Mouse (Mus musculus): ENCODE results near the gene Zfp995. TPM values are rescaled to one million over a fixed set of nuclear protein-coding genes. Genes with fewer than 3 reads are reported as not detected.
A peak's percentile ranks its signal among the peaks of the same experiment; 100 is the strongest.
"Not testable (repeated sequence)": the region's sequence is repeated elsewhere in the genome, so short reads cannot be mapped to it uniquely, and the experiment has no call there.

The Zfp995 gene
- polyA plus RNA-seq (2015; fragmentation: Nextera tagmentation; extraction: Ambion mirVana): 6.6 and 7.0 TPM in 2 replicates

DNA sequence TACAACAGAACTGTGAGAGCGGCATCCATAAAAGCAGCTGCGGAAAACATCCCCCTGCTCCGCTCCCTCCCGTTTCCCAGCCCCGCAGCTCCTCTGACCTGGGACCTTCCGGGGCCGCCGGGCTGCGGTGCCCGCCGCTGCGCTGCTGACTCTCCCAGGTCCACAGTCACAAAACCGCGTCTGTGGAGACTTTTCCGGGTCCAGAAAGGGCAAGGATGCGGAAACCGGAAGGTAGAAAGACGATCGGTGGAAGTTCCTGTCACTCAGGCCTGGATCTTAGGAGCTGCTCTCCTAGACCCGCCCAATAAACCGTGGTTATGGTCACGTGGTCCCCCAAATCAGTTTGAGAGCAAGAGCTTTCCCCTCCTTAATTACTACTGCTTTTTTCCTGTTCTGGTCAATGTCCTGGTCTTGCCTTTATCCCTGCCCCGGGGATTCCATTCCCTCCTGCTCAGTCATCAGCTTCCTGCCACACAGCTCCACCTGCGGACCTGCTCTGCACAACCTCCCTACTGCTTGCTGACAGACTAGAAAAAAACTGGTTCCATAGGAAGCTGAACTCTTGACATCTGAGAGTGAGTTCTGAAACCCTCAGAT lies at the start of gene Zfp995:
TSS of gene Zfp995 (minus strand) at position 471 of the 597 bp plus-strand sequence.
- not testable (repeated sequence) for H3K27me3 ChIP-seq (ENCODE audit: control insufficient read depth, insufficient read depth, low read length); H3K4me1 ChIP-seq (replicated peaks; ENCODE audit: control insufficient read depth, insufficient read depth); H3K27ac ChIP-seq (replicated peaks); H3K36me3 ChIP-seq (ENCODE audit: control insufficient read depth, insufficient read depth, low read length); H3K9me3 ChIP-seq (ENCODE audit: control insufficient read depth, low read length)
- H3K9ac ChIP-seq (ENCODE audit: low read length): peak within 1 kb of the TSS; percentile 71
- ATAC-seq (ENCODE audit: low FRiP score, low TSS enrichment) (peak; percentile 99), DNase-seq (ENCODE audit: low spot score) (peak; percentile 74)
- H3K4me2 ChIP-seq (replicated peaks; ENCODE audit: low read depth): peak within 1 kb of the TSS; percentile 64
- WGBS: under 1% methylated on average over 24 of the region's 24 CpGs
- peak; percentile 19; the same call in 1 of the 2 replicates for TF ChIP-seq CTCF (IDR thresholded peaks at IDR 0.05; ENCODE audit: low read depth)
- H3K4me3 ChIP-seq (ENCODE audit: low read depth, low read length): peak within 1 kb of the TSS; percentile 65

DNA sequence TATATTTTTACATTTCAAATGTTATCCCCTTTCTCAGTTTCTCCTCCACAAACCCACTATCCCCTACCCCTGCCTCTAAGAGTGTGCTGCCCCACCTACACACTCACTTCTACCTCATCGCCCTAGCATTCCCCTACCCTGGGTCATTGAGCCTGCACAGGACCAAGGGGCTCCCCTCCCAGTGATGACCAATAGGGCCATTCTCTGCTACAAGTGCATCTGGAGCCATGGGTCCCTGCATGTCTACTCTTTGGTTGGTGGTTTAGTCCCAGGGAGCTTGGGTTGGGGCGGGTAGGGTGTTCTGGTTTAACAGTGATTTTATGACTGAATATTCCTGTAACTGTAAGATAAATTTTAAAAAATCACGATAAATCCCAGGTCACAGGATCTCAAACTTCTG lies 687 bp downstream of the Zfp995 start:
- 2% methylated on average over 3 of the region's 3 CpGs for WGBS
- Histone ChIP-seq H3K27me3 (ENCODE audit: control insufficient read depth, insufficient read depth, low read length) (no peaks in the 10 kb centered on the region), H3K27ac (replicated peaks) (no peak overlapping the region), H3K9me3 (ENCODE audit: control insufficient read depth, low read length) (no peaks in the 10 kb centered on the region), H3K4me1 (replicated peaks; ENCODE audit: control insufficient read depth, insufficient read depth) (no peaks in the 10 kb centered on the region), H3K36me3 (ENCODE audit: control insufficient read depth, insufficient read depth, low read length) (no peaks in the 10 kb centered on the region), H3K4me3 (ENCODE audit: low read depth, low read length) (peak overlapping the region; percentile 65), H3K4me2 (replicated peaks; ENCODE audit: low read depth) (peak overlapping the region; percentile 64), H3K9ac (ENCODE audit: low read length) (peak overlapping the region; percentile 71)
- peak; percentile 60; the same call in 1 of the 2 replicates for ATAC-seq (ENCODE audit: low FRiP score, low TSS enrichment)
- TF ChIP-seq CTCF (IDR thresholded peaks at IDR 0.05; ENCODE audit: low read depth) (no peak), EP300 (optimal IDR thresholded peaks at IDR 0.05) (no peak)
- DNase-seq (ENCODE audit: low spot score): no peak

DNA sequence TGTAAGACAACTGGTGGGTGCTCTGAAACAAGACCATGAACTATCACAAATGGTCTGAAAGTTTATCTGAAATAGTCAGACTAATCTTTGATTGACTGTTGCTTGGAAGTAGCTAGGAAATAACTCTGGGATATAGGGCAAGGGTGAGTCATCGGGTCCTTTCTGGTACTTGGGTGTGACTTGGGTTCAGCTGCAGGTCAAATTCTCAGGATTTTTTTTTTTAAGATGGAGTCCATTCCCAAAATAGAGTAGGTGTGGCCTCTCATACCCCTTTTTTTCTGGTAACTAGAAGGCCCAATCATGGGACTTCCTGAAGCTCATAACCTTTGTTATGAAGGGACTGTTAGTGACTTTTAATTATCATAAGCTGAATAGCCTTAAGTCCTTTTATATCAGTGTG lies 38.5 kb downstream of the Zfp995 start:
- ATAC-seq (ENCODE audit: low FRiP score, low TSS enrichment) (no peak), DNase-seq (ENCODE audit: low spot score) (no peak)
- Histone ChIP-seq H3K4me1 (replicated peaks; ENCODE audit: control insufficient read depth, insufficient read depth) (no peaks in the 10 kb centered on the region), H3K9me3 (ENCODE audit: control insufficient read depth, low read length) (no peaks in the 10 kb centered on the region), H3K27ac (replicated peaks) (no peak overlapping the region), H3K27me3 (ENCODE audit: control insufficient read depth, insufficient read depth, low read length) (no peaks in the 10 kb centered on the region), H3K4me3 (ENCODE audit: low read depth, low read length) (no peak overlapping the region), H3K4me2 (replicated peaks; ENCODE audit: low read depth) (no peak overlapping the region), H3K36me3 (ENCODE audit: control insufficient read depth, insufficient read depth, low read length) (no peaks in the 10 kb centered on the region), H3K9ac (ENCODE audit: low read length) (no peak overlapping the region)
- 50% methylated on average over 1 of the region's 1 CpGs for WGBS
- TF ChIP-seq EP300 (optimal IDR thresholded peaks at IDR 0.05) (no peak), CTCF (IDR thresholded peaks at IDR 0.05; ENCODE audit: low read depth) (no peak)

DNA sequence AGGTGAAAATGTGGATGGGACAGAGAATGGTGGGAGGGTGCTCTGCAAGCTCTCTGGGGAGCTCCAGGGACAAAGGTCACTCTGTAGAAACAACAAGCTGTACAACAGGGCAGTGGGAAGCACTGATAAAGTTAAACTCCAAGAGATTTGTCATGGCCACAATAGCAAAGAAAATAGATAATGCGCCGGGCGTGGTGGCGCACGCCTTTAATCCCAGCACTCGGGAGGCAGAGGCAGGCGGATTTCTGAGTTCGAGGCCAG lies 63.5 kb downstream of the Zfp995 start:
- peak; percentile 72 for ATAC-seq (ENCODE audit: low FRiP score, low TSS enrichment)
- not testable (repeated sequence) for H3K4me2 ChIP-seq (replicated peaks; ENCODE audit: low read depth); H3K9ac ChIP-seq (ENCODE audit: low read length); DNase-seq (ENCODE audit: low spot score); H3K4me1 ChIP-seq (replicated peaks; ENCODE audit: control insufficient read depth, insufficient read depth); H3K9me3 ChIP-seq (ENCODE audit: control insufficient read depth, low read length); H3K27ac ChIP-seq (replicated peaks); H3K4me3 ChIP-seq (ENCODE audit: low read depth, low read length); H3K27me3 ChIP-seq (ENCODE audit: control insufficient read depth, insufficient read depth, low read length); H3K36me3 ChIP-seq (ENCODE audit: control insufficient read depth, insufficient read depth, low read length)
- 85% methylated on average over 7 of the region's 8 CpGs for WGBS

DNA sequence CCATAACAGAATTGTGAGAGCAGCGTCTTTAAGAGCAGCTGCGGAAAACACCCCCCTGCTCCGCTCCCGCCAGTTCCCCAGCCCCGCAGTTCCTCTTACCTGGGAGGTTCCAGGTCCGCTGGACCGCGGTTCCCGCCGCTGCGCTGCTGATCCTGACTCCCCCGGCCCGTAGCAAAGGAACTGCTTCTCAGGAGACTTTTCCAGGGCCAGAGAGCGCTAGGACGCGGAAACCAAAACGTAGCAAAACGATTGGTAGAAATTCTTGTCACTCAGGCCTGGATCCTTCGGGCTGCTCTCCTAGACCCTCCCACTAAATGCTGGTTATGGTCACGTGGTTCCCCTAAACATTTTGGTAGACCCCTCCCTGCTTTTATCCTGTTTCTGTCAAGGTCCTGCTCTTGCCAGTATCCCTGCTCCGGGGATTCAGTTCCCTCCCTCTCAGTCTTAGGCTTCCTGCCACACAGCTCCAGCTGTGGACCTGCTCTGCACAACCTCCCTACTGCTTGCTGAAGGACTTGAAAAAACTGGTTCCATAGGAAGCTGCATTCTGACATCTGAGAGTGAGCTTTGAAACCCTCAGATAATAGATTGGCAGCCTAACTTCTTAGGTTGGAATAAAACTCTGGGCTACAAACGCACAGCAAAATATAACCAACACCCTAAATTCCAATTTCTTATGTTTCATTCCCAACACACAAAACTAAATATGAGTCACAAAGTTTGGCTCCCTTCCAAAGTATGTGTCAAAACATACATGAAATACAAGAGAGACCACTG lies 64.0 kb downstream of the Zfp995 start, which contains the start of gene Zfp820:
TSS of gene Zfp820 (minus strand) at position 228 of the 777 bp plus-strand sequence.
- H3K27ac ChIP-seq (replicated peaks): 0 out of 2 replicates have a peak within 1 kb of the TSS, but pooled peaks have one; percentile 53
- peak; percentile 69 for DNase-seq (ENCODE audit: low spot score)
- 1% methylated on average over 22 of the region's 22 CpGs for WGBS

DNA sequence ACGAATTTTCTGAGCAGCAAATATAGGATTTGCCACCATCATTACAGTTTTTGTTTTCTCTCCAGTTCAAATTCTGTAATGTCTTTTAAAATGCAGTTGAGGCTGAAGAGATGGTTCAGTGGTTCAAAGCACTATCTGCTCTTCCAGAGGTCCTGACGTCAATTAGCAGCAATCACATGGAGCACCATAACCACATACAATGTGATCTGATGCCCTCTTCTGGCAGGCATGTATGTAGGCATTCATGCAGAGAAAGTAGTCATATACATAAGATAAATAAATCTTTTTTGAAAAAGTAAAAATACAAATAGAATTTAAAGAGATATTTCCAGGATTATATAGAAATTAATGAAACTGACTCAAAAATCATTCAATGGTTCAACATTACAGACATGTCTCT lies 71.2 kb downstream of the Zfp995 start:
- DNase-seq (ENCODE audit: low spot score): no peak
- H3K9ac ChIP-seq (ENCODE audit: low read length): no peak overlapping the region

More for the DNA sequence above, 64.0 kb downstream of the Zfp995 start, which contains the start of gene Zfp820:
- no peaks in the 10 kb centered on the region for H3K9me3 ChIP-seq (ENCODE audit: control insufficient read depth, low read length)
- H3K4me3 ChIP-seq (ENCODE audit: low read depth, low read length): peak within 1 kb of the TSS; percentile 62
- peak; percentile 98 for ATAC-seq (ENCODE audit: low FRiP score, low TSS enrichment)
- no peaks in the 10 kb centered on the region for H3K4me1 ChIP-seq (replicated peaks; ENCODE audit: control insufficient read depth, insufficient read depth)
- peak within 1 kb of the TSS; percentile 55 for H3K4me2 ChIP-seq (replicated peaks; ENCODE audit: low read depth)
- no peaks in the 10 kb centered on the region for H3K27me3 ChIP-seq (ENCODE audit: control insufficient read depth, insufficient read depth, low read length)
- H3K9ac ChIP-seq (ENCODE audit: low read length): peak within 1 kb of the TSS; percentile 73
- H3K36me3 ChIP-seq (ENCODE audit: control insufficient read depth, insufficient read depth, low read length): no peaks in the 10 kb centered on the region
- TF ChIP-seq CTCF (IDR thresholded peaks at IDR 0.05; ENCODE audit: low read depth) (no peak), EP300 (optimal IDR thresholded peaks at IDR 0.05) (no peak)

More for the DNA sequence above, 71.2 kb downstream of the Zfp995 start:
- Histone ChIP-seq H3K27ac (replicated peaks) (no peak overlapping the region), H3K9me3 (ENCODE audit: control insufficient read depth, low read length) (no peaks in the 10 kb centered on the region), H3K36me3 (ENCODE audit: control insufficient read depth, insufficient read depth, low read length) (no peaks in the 10 kb centered on the region), H3K27me3 (ENCODE audit: control insufficient read depth, insufficient read depth, low read length) (no peaks in the 10 kb centered on the region), H3K4me3 (ENCODE audit: low read depth, low read length) (no peak overlapping the region), H3K4me2 (replicated peaks; ENCODE audit: low read depth) (no peak overlapping the region), H3K4me1 (replicated peaks; ENCODE audit: control insufficient read depth, insufficient read depth) (no peaks in the 10 kb centered on the region)
- TF ChIP-seq CTCF (IDR thresholded peaks at IDR 0.05; ENCODE audit: low read depth) (peak; percentile 41), EP300 (optimal IDR thresholded peaks at IDR 0.05) (no peak)
- ATAC-seq (ENCODE audit: low FRiP score, low TSS enrichment): no peak
- 55% methylated on average over 2 of the region's 2 CpGs for WGBS

Other genes with a start within 250 kb of the Zfp995 start
- gene Gm10226, start 218.1 kb downstream of the Zfp995 start, polyA plus RNA-seq (2015; fragmentation: Nextera tagmentation; extraction: Ambion mirVana): 3.4 and 3.7 TPM in 2 replicates
- 2.6 and 2.8 TPM in 2 replicates for gene Zfp760, start 202.2 kb downstream of the Zfp995 start, polyA plus RNA-seq (2015; fragmentation: Nextera tagmentation; extraction: Ambion mirVana)
- gene Zfp229, start 179.1 kb downstream of the Zfp995 start, polyA plus RNA-seq (2015; fragmentation: Nextera tagmentation; extraction: Ambion mirVana): 2.5 TPM in 2 replicates
- gene Zfp820, start 64.2 kb downstream of the Zfp995 start, polyA plus RNA-seq (2015; fragmentation: Nextera tagmentation; extraction: Ambion mirVana): 3.6 and 3.8 TPM in 2 replicates
- 9.6 and 10.2 TPM in 2 replicates for gene Zfp942, start 52.5 kb upstream of the Zfp995 start, polyA plus RNA-seq (2015; fragmentation: Nextera tagmentation; extraction: Ambion mirVana)
- 11.0 and 12.2 TPM in 2 replicates for gene Zfp943, start 52.6 kb upstream of the Zfp995 start, polyA plus RNA-seq (2015; fragmentation: Nextera tagmentation; extraction: Ambion mirVana)

All from stomach, postnatal 0 days (tissue).